Mouse (Mus musculus) lung, postnatal 0 days (tissue): ENCODE results near the gene Zfp872.

Experiments
- CTCF ChIP-seq: IDR thresholded peaks from 2 replicates; pipeline ENCODE4 v1.5.1; 2016; ENCODE audit warnings: antibody characterized with exemption, mild to moderate bottlenecking
- EP300 ChIP-seq: IDR thresholded peaks from 2 replicates; pipeline ENCODE4 v1.6.1; 2016; ENCODE audit warnings: antibody characterized with exemption, mild to moderate bottlenecking, control low read depth

- TF ChIP-seq CTCF (peak; percentile 50), EP300 (no peak)
Observed at GRCm38 (mm10) chr9:22224536-22225503, 36.9 kb downstream of the Zfp872 start.
